Mouse (Mus musculus) retina, postnatal 1 day (tissue): ENCODE results near the gene Olfr1308.

Source experiments
- DNase-seq: peaks from one replicate; pipeline ENCODE4 v3.0.0-alpha.2; 2012

Olfr1308 gene

DNA sequence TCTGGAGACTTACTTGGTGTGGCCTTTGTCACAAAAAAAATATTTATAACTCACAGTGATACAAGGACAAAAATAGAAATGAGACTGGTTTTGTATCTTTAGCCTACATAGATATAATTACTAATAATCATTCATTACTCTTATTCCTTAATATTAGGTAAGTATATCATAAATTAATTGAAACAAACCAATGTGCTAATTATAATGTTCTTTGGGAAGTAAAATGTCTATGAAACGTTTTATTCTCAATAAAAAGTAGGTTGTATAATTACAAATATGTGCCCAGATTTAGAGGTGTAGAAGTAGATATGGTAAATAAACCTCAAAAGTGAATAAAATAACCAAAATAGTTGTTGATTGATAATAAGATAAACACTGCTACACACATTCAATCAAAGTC is at the start of gene Olfr1308:
Gene Olfr1308 (minus strand): TSS at position 101 of the 400 bp plus-strand sequence.
- no peak for DNase-seq

- no peak for DNase-seq
These were observed 47.9 kb upstream of the Olfr1308 start, which contains the start of gene Olfr1310 for GRCm38 (mm10) chr2:112012608-112013007. Olfr1310 (minus strand) TSS chr2:112012708.

GRCm38 (mm10) chr2:111990181-111990580 is 25.4 kb upstream of the Olfr1308 start, which contains the start of gene Olfr1309:
Olfr1309 (minus strand) TSS chr2:111990281.
- DNase-seq, result no peak

- no peak for DNase-seq
These were observed 15.4 kb downstream of the Olfr1308 start, which contains the start of gene Olfr1307 for GRCm38 (mm10) chr2:111949340-111949739. Olfr1307 (minus strand) TSS chr2:111949440.

- no peak for DNase-seq
These were observed 48.6 kb downstream of the Olfr1308 start, which contains the start of gene Olfr1306 for GRCm38 (mm10) chr2:111916171-111916570. Olfr1306 (minus strand) TSS chr2:111916271.
